Mouse (Mus musculus): Measurements from ENCODE around the gene Tab3. TPM values are rescaled to one million over a fixed set of nuclear protein-coding genes. Genes with fewer than 3 reads are reported as not detected.

Tab3 gene
- polyA plus RNA-seq, 1 experiment from 2014 or later = 2.3 TPM

GRCm38 (mm10) chrX:85676808-85677207 is 103.0 kb downstream of the Tab3 start:
- ATAC-seq (ENCODE audit: low FRiP score, low TSS enrichment) (no peak), DNase-seq (ENCODE audit: low spot score) (peak; percentile 17)
- Histone ChIP-seq H3K36me3 (ENCODE audit: control insufficient read depth, insufficient read depth, low read length) (no peaks in the 10 kb centered on the region), H3K27ac (replicated peaks) (no peak overlapping the region), H3K4me1 (replicated peaks; ENCODE audit: control insufficient read depth, insufficient read depth) (no peaks in the 10 kb centered on the region), H3K27me3 (ENCODE audit: control insufficient read depth, insufficient read depth, low read length) (no peaks in the 10 kb centered on the region), H3K4me2 (replicated peaks; ENCODE audit: low read depth) (no peak overlapping the region), H3K4me3 (ENCODE audit: low read depth, low read length) (no peak overlapping the region), H3K9ac (ENCODE audit: low read length) (no peak overlapping the region), H3K9me3 (ENCODE audit: control insufficient read depth, low read length) (no peaks in the 10 kb centered on the region)
- TF ChIP-seq EP300 (optimal IDR thresholded peaks at IDR 0.05) (no peak), CTCF (IDR thresholded peaks at IDR 0.05; ENCODE audit: low read depth) (peak; percentile 84)
- 20% methylated on average over 7 of the region's 7 CpGs for WGBS

- Histone ChIP-seq H3K27ac (replicated peaks) (no peak overlapping the region), H3K9me3 (ENCODE audit: control insufficient read depth, low read length) (no peaks in the 10 kb centered on the region), H3K27me3 (ENCODE audit: control insufficient read depth, insufficient read depth, low read length) (no peaks in the 10 kb centered on the region), H3K4me3 (ENCODE audit: low read depth, low read length) (no peak overlapping the region), H3K4me2 (replicated peaks; ENCODE audit: low read depth) (no peak overlapping the region), H3K9ac (ENCODE audit: low read length) (no peak overlapping the region), H3K36me3 (ENCODE audit: control insufficient read depth, insufficient read depth, low read length) (no peaks in the 10 kb centered on the region), H3K4me1 (replicated peaks; ENCODE audit: control insufficient read depth, insufficient read depth) (no peaks in the 10 kb centered on the region)
- ATAC-seq (ENCODE audit: low FRiP score, low TSS enrichment) (no peak), DNase-seq (ENCODE audit: low spot score) (no peak)
- TF ChIP-seq CTCF (IDR thresholded peaks at IDR 0.05; ENCODE audit: low read depth) = no peak
- TF ChIP-seq EP300 (optimal IDR thresholded peaks at IDR 0.05) = no peak
- WGBS = 58% methylated on average over 1 of the region's 1 CpGs
These were observed 108.3 kb downstream of the Tab3 start for GRCm38 (mm10) chrX:85682125-85682524.

GRCm38 (mm10) chrX:85683723-85684122 is 109.9 kb downstream of the Tab3 start:
- no peak for DNase-seq (ENCODE audit: low spot score)
- no peaks in the 10 kb centered on the region for H3K4me1 ChIP-seq (replicated peaks; ENCODE audit: control insufficient read depth, insufficient read depth)
- no peak overlapping the region for H3K9ac ChIP-seq (ENCODE audit: low read length)
- H3K27me3 ChIP-seq (ENCODE audit: control insufficient read depth, insufficient read depth, low read length) = no peaks in the 10 kb centered on the region
- no peak for ATAC-seq (ENCODE audit: low FRiP score, low TSS enrichment)
- no peak overlapping the region for H3K27ac ChIP-seq (replicated peaks)
- no peak overlapping the region for H3K4me3 ChIP-seq (ENCODE audit: low read depth, low read length)
- H3K4me2 ChIP-seq (replicated peaks; ENCODE audit: low read depth) = no peak overlapping the region
- 75% methylated on average over 2 of the region's 2 CpGs for WGBS
- H3K9me3 ChIP-seq (ENCODE audit: control insufficient read depth, low read length) = no peaks in the 10 kb centered on the region
- H3K36me3 ChIP-seq (ENCODE audit: control insufficient read depth, insufficient read depth, low read length) = no peaks in the 10 kb centered on the region
- TF ChIP-seq EP300 (optimal IDR thresholded peaks at IDR 0.05) = no peak
- TF ChIP-seq CTCF (IDR thresholded peaks at IDR 0.05; ENCODE audit: low read depth) = peak; percentile 36

Small RNAs within 50 kb of the gene (microRNA-seq; reads per million reads assigned to microRNA genes)
- gene Gm44378 = not detected

Other genes starting within 250 kb of the Tab3 start
- gene Gk, start 202.8 kb downstream of the Tab3 start, polyA plus RNA-seq (2015; fragmentation: Nextera tagmentation; extraction: Ambion mirVana) = 17.4 and 17.8 TPM in 2 replicates